Mouse (Mus musculus) embryonic facial prominence, embryonic 13.5 days (tissue): ENCODE measurements at regions not wholly inside any gene's neighbourhood (a gene's known extent, or its start where the extent isn't known, plus 50 kb on each side); places are given as distances from the start of the nearest gene placed in this dataset.
A peak's percentile ranks its signal among the peaks of the same experiment; 100 is the strongest.

Source experiments
- ATAC-seq: fragments of 200-750 bp; cut with Nextera tagmentation; 2 replicates; pipeline ENCODE4 v1.8.0; 2017; ENCODE audit warnings: low read depth; ENCODE audit not compliant: insufficient number of reproducible peaks, insufficient read depth, low FRiP score, low TSS enrichment
- H3K27ac ChIP-seq: fragments of 300-500 bp; sonication (generic); 2 replicates; pipeline ENCODE4 v1.5.1; 2015; ENCODE audit warnings: moderate library complexity, mild to moderate bottlenecking, inconsistent platforms
- H3K27me3 ChIP-seq: fragments of 300-500 bp; sonication (generic); 2 replicates; pipeline ENCODE4 v1.6.1; 2015; ENCODE audit warnings: mild to moderate bottlenecking, inconsistent platforms
- H3K36me3 ChIP-seq: fragments of 300-500 bp; sonication (generic); 2 replicates; pipeline ENCODE4 v1.6.1; 2015; ENCODE audit warnings: mild to moderate bottlenecking, inconsistent platforms
- H3K4me1 ChIP-seq: fragments of 300-500 bp; sonication (generic); 2 replicates; pipeline ENCODE4 v1.6.1; 2015; ENCODE audit warnings: inconsistent platforms
- H3K4me2 ChIP-seq: fragments of 300-500 bp; sonication (generic); 2 replicates; pipeline ENCODE4 v1.6.1; 2015; ENCODE audit warnings: moderate library complexity, mild to moderate bottlenecking, inconsistent platforms
- H3K4me3 ChIP-seq: fragments of 300-500 bp; sonication (generic); 2 replicates; pipeline ENCODE4 v1.5.1; 2015; ENCODE audit warnings: mild to moderate bottlenecking, inconsistent platforms
- H3K9ac ChIP-seq: fragments of 300-500 bp; sonication (generic); 2 replicates; pipeline ENCODE4 v1.6.1; 2015; ENCODE audit warnings: mild to moderate bottlenecking, inconsistent platforms
- H3K9me3 ChIP-seq: fragments of 300-500 bp; sonication (generic); 2 replicates; pipeline ENCODE4 v1.6.1; 2016; ENCODE audit warnings: inconsistent platforms
- WGBS: fragments of 180-500 bp; shearing (Covaris S2); methylation state at CpG from one replicate; pipeline ENCODE4 v1.1.7; 2015; ENCODE audit warnings: mixed read lengths; 5-methylcytosine and 5-hydroxymethylcytosine counted together

DNA sequence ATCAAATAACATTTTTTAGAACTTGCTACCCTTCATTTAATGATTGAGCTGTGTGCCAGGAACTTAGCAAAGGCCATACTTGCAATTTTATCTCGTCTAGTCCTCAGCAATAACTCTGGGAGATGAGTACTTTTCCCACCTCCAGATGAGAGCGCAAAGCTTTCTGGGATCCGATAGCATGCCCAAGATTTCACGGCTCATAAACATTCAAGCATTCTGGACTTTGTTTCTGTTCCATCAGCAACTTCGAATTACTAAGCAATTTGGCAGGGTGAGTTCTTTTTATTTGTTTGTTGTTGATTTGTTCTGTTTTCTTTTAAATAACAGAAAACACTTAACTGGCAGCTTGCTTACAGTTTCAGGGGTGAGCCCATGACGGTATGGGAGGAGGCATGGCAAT, 224.6 kb upstream of the Bmper start:
- H3K9me3 ChIP-seq, result no peaks in the 10 kb centered on the region
- H3K4me2 ChIP-seq, result no peak overlapping the region
- H3K4me3 ChIP-seq, result no peak overlapping the region
- H3K9ac ChIP-seq, result no peak overlapping the region
- no peak for ATAC-seq
- WGBS, result 68% methylated on average over 6 of the region's 6 CpGs
- peaks cover 14% of the 10 kb centered on the region; the same call in 1 of the 2 replicates for H3K4me1 ChIP-seq
- peaks cover 6% of the 10 kb centered on the region; the same call in 1 of the 2 replicates for H3K27me3 ChIP-seq
- no peaks in the 10 kb centered on the region for H3K36me3 ChIP-seq
- H3K27ac ChIP-seq, result no peak overlapping the region

DNA sequence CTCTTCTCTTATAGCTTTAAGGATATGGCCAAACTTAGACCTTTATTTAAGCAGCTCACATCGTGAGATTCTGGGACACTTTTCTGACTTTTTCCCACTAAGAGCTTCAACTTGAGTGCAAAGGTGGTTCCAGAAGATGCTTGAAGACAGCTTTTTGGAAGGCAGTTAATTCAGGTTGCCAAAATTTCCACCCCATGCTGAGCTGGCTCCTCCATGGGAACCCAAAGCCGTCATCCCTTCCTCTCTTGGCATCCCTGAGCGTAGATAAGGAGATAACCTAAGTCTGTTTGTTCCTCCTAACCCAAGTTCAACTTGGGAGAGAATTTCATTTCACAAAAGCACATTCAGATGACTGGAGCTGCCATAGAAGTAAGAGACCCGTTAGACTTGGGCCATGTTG, 223.7 kb upstream of the Bmper start:
- H3K9me3 ChIP-seq, result no peaks in the 10 kb centered on the region
- H3K36me3 ChIP-seq, result no peaks in the 10 kb centered on the region
- peaks cover 13% of the 10 kb centered on the region for H3K27me3 ChIP-seq
- H3K4me3 ChIP-seq, result no peak overlapping the region
- no peak for ATAC-seq
- 81% methylated on average over 4 of the region's 4 CpGs for WGBS
- H3K9ac ChIP-seq, result no peak overlapping the region
- H3K4me1 ChIP-seq, result peaks cover 7% of the 10 kb centered on the region; the same call in 1 of the 2 replicates
- no peak overlapping the region for H3K27ac ChIP-seq
- no peak overlapping the region for H3K4me2 ChIP-seq

DNA sequence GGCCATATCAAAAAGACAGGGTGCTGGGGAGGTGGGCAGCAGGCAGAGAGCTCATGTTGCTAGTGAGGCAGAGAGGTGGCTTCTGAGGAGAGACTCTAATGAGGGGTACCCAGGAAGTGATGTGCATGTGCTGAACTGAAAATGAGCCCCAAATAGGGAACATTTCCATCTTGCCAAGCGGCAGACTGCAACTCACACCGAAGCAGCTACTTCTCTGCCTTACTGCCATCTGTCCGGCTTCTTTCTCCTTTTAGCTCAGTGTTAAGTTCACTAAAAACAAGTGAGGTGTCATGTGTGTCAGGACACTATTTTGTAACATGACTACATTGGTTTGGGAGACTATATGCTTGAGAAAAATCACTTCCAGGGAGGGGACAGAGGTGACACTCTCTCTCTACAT, 222.7 kb upstream of the Bmper start:
- H3K9me3 ChIP-seq, result no peaks in the 10 kb centered on the region
- WGBS, result 88% methylated on average over 3 of the region's 3 CpGs
- H3K4me1 ChIP-seq, result peaks cover 10% of the 10 kb centered on the region
- ATAC-seq, result no peak
- no peak overlapping the region for H3K9ac ChIP-seq
- no peak overlapping the region for H3K27ac ChIP-seq
- H3K27me3 ChIP-seq, result peaks cover 21% of the 10 kb centered on the region
- H3K36me3 ChIP-seq, result no peaks in the 10 kb centered on the region
- H3K4me2 ChIP-seq, result no peak overlapping the region
- no peak overlapping the region for H3K4me3 ChIP-seq

DNA sequence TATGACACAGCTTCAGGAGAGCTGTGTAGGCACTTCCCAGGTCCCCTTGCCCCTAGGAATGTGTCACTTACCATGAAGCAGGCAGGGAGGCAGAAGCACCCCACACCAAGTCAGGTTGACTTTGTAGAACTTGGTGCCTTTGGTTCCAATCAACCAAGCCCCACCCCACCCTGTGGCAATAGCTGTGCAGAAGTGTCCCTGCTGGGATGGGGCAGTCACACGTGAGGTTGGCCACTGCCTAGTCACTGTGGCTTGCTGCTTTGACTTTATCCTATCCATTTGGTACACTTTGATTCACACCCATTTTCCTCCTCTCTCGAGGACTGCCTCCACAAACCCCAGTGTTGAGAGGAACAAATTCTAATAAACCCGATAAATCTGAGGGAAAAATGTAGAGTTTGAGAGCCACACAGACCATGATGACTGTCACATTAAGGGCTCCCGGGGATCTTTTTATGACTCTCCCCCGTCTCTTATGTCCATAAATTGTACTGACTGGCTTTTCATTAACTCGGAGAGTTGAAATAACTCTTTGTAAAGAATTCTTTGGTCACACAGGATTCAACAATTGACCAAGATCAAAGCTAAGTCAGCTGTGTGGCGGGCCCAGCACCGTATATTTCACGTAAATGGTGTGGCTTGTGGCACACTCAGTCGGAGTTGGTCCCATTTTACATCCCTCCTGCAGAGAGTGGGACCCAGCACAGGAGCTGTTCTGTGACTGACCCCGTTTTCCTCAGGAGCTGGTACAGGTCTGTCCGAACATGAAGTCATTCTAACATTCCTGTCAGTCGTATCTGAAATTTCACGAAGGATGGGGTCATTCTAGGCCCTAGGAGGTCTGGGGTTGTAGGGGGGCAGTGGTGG, 219.4 kb upstream of the Bmper start:
- no peaks in the 10 kb centered on the region for H3K36me3 ChIP-seq
- ATAC-seq, result no peak
- peaks cover 51% of the 10 kb centered on the region for H3K27me3 ChIP-seq
- 82% methylated on average over 14 of the region's 14 CpGs for WGBS
- H3K27ac ChIP-seq, result no peak overlapping the region
- no peak overlapping the region for H3K4me2 ChIP-seq
- H3K9ac ChIP-seq, result no peak overlapping the region
- no peaks in the 10 kb centered on the region for H3K9me3 ChIP-seq
- no peak overlapping the region for H3K4me3 ChIP-seq
- H3K4me1 ChIP-seq, result peaks cover 17% of the 10 kb centered on the region

DNA sequence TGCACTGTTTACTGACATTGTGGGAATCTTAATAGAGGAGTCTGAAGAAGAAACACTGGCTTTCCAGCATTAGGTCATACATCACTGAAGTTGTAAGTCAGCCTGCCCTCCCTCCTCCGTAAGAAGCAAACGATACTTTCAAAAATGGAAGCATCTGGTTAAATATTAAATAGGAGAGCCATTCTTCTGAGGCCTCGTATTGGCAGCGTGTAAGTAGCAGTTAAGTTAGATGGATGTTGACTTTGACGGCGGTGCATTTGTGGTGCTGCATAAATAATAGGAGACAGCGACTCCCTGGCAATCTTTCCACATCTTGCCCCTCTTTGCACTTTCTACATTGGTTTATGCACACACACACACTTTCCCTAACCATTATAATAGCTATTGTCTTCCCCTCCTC, 217.9 kb upstream of the Bmper start:
- no peak overlapping the region for H3K4me2 ChIP-seq
- H3K4me1 ChIP-seq, result peaks cover 25% of the 10 kb centered on the region
- H3K36me3 ChIP-seq, result no peaks in the 10 kb centered on the region
- ATAC-seq, result no peak
- H3K9ac ChIP-seq, result no peak overlapping the region
- peaks cover 65% of the 10 kb centered on the region for H3K27me3 ChIP-seq
- no peak overlapping the region for H3K27ac ChIP-seq
- WGBS, result 54% methylated on average over 7 of the region's 7 CpGs
- no peak overlapping the region for H3K4me3 ChIP-seq
- H3K9me3 ChIP-seq, result no peaks in the 10 kb centered on the region

DNA sequence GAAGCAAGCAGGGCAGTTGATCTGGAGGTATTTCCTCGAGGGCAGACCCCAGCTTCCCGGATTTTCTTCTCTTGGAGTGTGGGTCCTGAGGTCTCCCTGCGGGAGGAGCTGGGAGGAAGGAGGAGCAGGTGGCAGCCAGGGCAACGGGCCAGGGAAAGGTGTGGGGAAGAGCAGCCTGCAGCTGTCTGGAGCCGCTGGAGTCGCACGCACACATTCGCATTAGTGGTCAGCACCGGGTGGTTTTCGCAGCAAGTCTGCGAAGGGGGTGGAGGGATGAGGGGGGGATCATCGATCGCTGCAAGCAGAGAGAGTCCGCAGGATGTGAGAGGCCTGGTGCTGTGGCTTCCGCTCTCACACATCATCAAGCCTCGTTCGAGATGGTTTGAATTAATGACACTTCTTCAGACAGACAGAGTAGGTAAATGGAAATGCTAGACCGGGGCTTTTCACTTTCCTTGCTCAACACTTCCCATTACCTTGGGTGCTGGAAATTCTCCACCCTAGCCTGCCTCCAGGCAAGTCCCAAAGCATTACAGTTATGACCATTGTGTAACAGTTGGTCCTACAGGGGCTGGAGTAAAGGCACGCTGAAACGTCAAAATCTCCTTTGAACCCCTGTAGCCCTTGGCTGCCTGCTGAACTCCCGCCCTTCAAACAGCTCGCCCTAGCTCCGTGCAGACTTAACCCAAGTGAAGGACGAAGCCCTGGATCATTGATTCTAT, 213.3 kb upstream of the Bmper start:
- WGBS, result 7% methylated on average over 24 of the region's 24 CpGs
- H3K4me2 ChIP-seq, result peak overlapping the region; percentile 40
- H3K27ac ChIP-seq, result no peak overlapping the region
- H3K9ac ChIP-seq, result peak overlapping the region; percentile 44; the same call in 1 of the 2 replicates
- H3K4me3 ChIP-seq, result 0 out of 2 replicates have a peak overlapping the region, but pooled peaks have one; percentile 0
- H3K4me1 ChIP-seq, result peaks cover 45% of the 10 kb centered on the region
- ATAC-seq, result no peak
- no peaks in the 10 kb centered on the region for H3K36me3 ChIP-seq
- H3K27me3 ChIP-seq, result peaks cover 59% of the 10 kb centered on the region
- no peaks in the 10 kb centered on the region for H3K9me3 ChIP-seq

DNA sequence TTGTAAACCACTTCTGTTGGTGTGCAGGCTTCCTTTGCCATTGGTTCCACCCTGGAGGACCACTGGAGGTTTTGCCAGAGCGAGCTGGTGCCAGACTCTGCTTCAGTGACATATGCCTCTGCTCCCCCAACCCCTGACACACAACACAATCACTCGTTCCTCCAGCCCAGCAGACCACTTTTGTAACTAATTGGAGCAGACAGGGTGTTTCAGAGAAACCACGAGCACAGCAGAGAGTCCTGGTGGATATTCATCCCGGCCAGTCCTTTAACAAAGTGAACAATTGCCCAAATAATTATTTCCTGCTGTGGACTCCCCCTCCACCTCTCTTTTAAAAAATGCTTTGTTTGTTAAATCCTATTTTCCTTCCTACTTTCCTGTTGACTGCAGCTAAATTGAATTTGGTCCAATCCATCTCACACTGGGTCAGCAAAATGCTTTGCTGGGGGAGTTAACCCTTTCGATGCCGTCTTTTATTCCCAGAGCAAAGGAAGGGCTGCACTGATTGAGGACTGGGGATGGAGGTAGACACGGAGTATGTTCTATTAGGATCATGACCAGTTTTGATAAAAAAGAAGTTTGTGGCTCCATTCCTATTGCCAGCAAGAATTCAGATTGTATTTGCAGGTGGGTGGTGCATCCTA, 211.4 kb upstream of the Bmper start:
- Histone ChIP-seq H3K4me3 (no peak overlapping the region), H3K4me1 (peaks cover 31% of the 10 kb centered on the region), H3K27ac (peak overlapping the region; percentile 28; the same call in 1 of the 2 replicates), H3K4me2 (peak overlapping the region; percentile 28), H3K36me3 (no peaks in the 10 kb centered on the region), H3K27me3 (peaks cover 44% of the 10 kb centered on the region), H3K9me3 (no peaks in the 10 kb centered on the region), H3K9ac (no peak overlapping the region)
- WGBS, result 11% methylated on average over 7 of the region's 7 CpGs
- ATAC-seq, result 0 out of 2 replicates have a peak, but pooled peaks have one; percentile 49

DNA sequence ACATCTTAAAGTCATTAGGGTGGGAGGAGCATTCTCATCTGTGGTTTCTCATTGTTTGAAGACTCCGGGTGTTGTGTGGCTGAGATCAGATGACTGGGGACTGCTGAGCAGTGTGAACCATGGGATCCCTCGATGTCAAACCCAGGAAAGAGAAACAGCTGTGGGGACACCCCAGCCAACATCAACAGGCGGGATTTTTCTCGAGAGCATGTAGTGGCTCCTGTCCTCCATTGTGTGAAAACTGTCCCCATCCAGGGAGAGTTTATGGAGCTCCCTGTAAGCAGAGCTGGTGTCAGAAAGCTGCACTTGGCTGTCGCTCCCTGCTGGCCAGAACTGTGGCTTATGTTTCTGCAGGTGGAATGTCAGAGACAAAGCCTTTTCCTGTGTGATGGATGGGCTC, 210.7 kb upstream of the Bmper start:
- peaks cover 38% of the 10 kb centered on the region for H3K27me3 ChIP-seq
- H3K9ac ChIP-seq, result no peak overlapping the region; the same call in 1 of the 2 replicates
- peaks cover 31% of the 10 kb centered on the region for H3K4me1 ChIP-seq
- H3K9me3 ChIP-seq, result peaks cover 4% of the 10 kb centered on the region; the same call in 1 of the 2 replicates
- ATAC-seq, result no peak
- no peak overlapping the region for H3K4me3 ChIP-seq
- H3K4me2 ChIP-seq, result peak overlapping the region; percentile 28
- no peak overlapping the region for H3K27ac ChIP-seq
- WGBS, result 3% methylated on average over 5 of the region's 5 CpGs
- no peaks in the 10 kb centered on the region for H3K36me3 ChIP-seq

DNA sequence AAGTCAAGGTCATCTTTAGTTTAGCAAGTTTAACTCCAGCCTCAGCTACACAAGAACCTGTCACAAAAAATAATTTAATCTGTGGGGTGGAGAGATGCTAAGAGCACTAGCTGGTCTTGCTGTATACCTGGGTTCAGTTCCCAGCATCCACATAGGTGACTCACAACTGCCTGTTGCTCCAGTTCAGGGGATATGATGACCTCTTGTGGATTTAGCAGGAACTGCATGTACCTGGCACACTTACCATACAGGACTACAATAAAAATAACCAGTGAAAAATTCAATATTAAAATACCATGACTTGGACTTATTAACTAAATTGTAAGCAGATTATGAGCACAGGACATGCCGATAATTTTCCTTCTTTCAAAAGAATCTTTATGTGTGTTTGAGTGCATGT, 206.1 kb upstream of the Bmper start:
- Histone ChIP-seq H3K36me3 (no peaks in the 10 kb centered on the region), H3K27ac (no peak overlapping the region), H3K4me2 (no peak overlapping the region), H3K27me3 (no peaks in the 10 kb centered on the region), H3K9me3 (peaks cover 4% of the 10 kb centered on the region; the same call in 1 of the 2 replicates), H3K4me1 (peaks cover 9% of the 10 kb centered on the region), H3K9ac (no peak overlapping the region), H3K4me3 (no peak overlapping the region)
- WGBS, result 86% methylated on average over 1 of the region's 1 CpGs
- ATAC-seq, result no peak

DNA sequence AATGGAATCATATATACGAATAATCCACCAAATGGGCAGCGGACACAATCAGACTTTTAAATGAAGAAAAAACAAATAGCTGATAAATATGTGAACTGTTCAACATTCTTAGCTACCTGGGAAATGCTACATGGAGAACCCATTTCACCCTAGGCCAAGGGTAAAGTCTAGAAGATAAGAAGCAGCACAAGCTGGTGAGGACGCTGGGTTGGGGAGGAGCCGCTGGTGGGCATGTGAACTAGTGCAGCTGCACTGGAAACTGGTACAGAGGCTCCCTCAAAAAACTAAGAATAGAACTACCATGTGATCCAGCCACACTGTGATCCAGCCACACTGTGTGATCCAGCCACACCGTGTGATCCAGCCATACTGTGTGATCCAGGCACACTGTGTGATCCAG, 198.8 kb upstream of the Bmper start:
- H3K4me2 ChIP-seq, result no peak overlapping the region
- peaks cover 4% of the 10 kb centered on the region for H3K27me3 ChIP-seq
- H3K9me3 ChIP-seq, result no peaks in the 10 kb centered on the region
- no peaks in the 10 kb centered on the region for H3K36me3 ChIP-seq
- WGBS, result 89% methylated on average over 5 of the region's 5 CpGs
- no peak overlapping the region for H3K27ac ChIP-seq
- no peak for ATAC-seq
- H3K4me1 ChIP-seq, result 0 out of 2 replicates have a peak, but pooled peaks cover 8% of the 10 kb centered on the region
- H3K4me3 ChIP-seq, result no peak overlapping the region
- H3K9ac ChIP-seq, result no peak overlapping the region

DNA sequence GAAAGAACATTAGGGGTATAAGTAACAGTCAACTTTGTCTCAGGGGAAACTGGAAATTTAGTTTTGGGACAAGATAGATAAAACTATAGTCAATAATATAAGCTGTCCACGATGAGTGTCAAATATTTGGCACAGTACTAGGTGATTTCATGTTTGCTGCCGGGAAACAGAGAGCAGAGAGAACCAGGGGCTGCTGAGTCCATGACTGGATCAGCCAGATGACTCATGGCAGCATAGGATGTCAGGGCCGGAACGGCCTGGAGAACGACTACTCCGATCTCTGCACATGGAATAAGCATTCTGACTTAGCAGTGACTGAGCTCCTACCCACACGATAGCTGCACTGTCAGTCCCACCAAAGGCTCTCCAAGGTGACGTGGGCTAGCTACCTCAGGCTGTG, 197.6 kb upstream of the Bmper start:
- H3K9me3 ChIP-seq, result no peaks in the 10 kb centered on the region
- H3K4me1 ChIP-seq, result 0 out of 2 replicates have a peak, but pooled peaks cover 8% of the 10 kb centered on the region
- WGBS, result 91% methylated on average over 8 of the region's 8 CpGs
- H3K4me3 ChIP-seq, result no peak overlapping the region
- no peak overlapping the region for H3K9ac ChIP-seq
- ATAC-seq, result no peak
- peaks cover 4% of the 10 kb centered on the region for H3K27me3 ChIP-seq
- no peak overlapping the region for H3K4me2 ChIP-seq
- H3K36me3 ChIP-seq, result no peaks in the 10 kb centered on the region
- no peak overlapping the region for H3K27ac ChIP-seq
